ENCODE assay signal across 40 mouse cellular contexts in the genomic region with DNA sequence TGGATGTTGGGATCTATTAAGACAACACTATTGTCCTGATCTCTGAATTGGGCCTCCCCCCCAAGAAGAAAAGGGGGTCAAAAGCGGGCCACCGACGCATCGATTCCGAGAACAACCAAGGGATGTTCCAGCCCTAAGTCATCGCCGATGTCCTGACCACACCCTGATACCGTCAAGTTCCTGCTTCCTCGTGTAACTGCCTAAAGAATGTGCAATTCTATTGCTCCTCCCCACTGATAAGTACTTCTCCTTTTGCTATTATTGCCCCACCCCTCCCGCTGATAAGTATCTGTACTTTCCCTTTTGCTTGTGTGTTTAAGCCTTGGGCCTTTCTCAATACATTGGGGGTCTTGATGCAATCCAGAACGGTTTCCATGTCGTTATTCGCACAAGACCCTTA. TPM values are rescaled to one million over a fixed set of nuclear protein-coding genes. Genes with fewer than 3 reads are reported as not detected.
"Had no signal": no experiment of that assay in that cellular context is flagged by ENCODE, and none has a peak within 500 bp of the region (broad histone marks: within the 10 kb centered on the region; RNA-seq: fewer than 3 reads in every experiment).

No protein-coding gene starts in this region.

RNA-seq across cellular contexts. Expression of gene Aspa, which starts 8.3 kb away (rescaled TPM):
- polyA plus RNA-seq: inflammation-experienced regulatory T-cells, adult 6 months had no signal

RNA-seq across cellular contexts. Expression of gene Gm49340, which starts 8.5 kb away (rescaled TPM):
- total RNA-seq: heart, postnatal 10 days; heart, postnatal 14 days; heart, postnatal 25 days; heart, postnatal 36 days; heart, postnatal 4 days; hematopoietic stem cell, adult 5-6 weeks; hindbrain, postnatal 0 days; layer of hippocampus, adult 18-20 months; layer of hippocampus, adult 2 months; layer of hippocampus, adult 8-10 months; layer of hippocampus, postnatal 10 days; layer of hippocampus, postnatal 14 days; layer of hippocampus, postnatal 25 days; layer of hippocampus, postnatal 36 days; left cerebral cortex, adult 18-20 months; left cerebral cortex, adult 2 months; left cerebral cortex, adult 8-10 months had no signal
- polyA plus RNA-seq: heart, embryonic 13.5 days; heart, embryonic 14.5 days; heart, embryonic 15.5 days; heart, embryonic 16.5 days; heart, postnatal 0 days; hindbrain, embryonic 10.5 days; hindbrain, embryonic 11.5 days; hindbrain, embryonic 12.5 days; hindbrain, embryonic 13.5 days; hindbrain, embryonic 14.5 days; hindbrain, embryonic 15.5 days; hindbrain, embryonic 16.5 days; hindbrain, postnatal 0 days; inflammation-experienced regulatory T-cells, adult 6 months; intestine, embryonic 14.5 days; intestine, embryonic 15.5 days; intestine, embryonic 16.5 days; intestine, postnatal 0 days; kidney, adult 2 months; kidney, embryonic 14.5 days; kidney, embryonic 15.5 days; kidney, embryonic 16.5 days; kidney, postnatal 0 days had no signal

RNA-seq across cellular contexts. Expression of gene Spata22, which starts 8.5 kb away (rescaled TPM):
- total RNA-seq: heart, postnatal 10 days; heart, postnatal 14 days; heart, postnatal 25 days; heart, postnatal 36 days; heart, postnatal 4 days; hematopoietic stem cell, adult 5-6 weeks; hindbrain, postnatal 0 days; layer of hippocampus, adult 18-20 months; layer of hippocampus, adult 2 months; layer of hippocampus, postnatal 10 days; layer of hippocampus, postnatal 14 days; layer of hippocampus, postnatal 25 days; layer of hippocampus, postnatal 36 days; left cerebral cortex, adult 18-20 months; left cerebral cortex, adult 2 months; left cerebral cortex, adult 8-10 months had no signal
- polyA plus RNA-seq: heart, embryonic 13.5 days; heart, embryonic 14.5 days; heart, embryonic 15.5 days; heart, embryonic 16.5 days; heart, postnatal 0 days; hindbrain, embryonic 10.5 days; hindbrain, embryonic 11.5 days; hindbrain, embryonic 12.5 days; hindbrain, embryonic 13.5 days; hindbrain, embryonic 14.5 days; hindbrain, embryonic 15.5 days; inflammation-experienced regulatory T-cells, adult 6 months; intestine, embryonic 14.5 days; kidney, adult 2 months; large intestine, adult 2 months had no signal

RNA-seq across cellular contexts. Expression of gene Olfr20, which starts 29.5 kb away (rescaled TPM):
- total RNA-seq: heart, postnatal 10 days; heart, postnatal 14 days; heart, postnatal 25 days; heart, postnatal 36 days; heart, postnatal 4 days; hematopoietic stem cell, adult 5-6 weeks; hindbrain, postnatal 0 days; layer of hippocampus, adult 18-20 months; layer of hippocampus, adult 2 months; layer of hippocampus, adult 8-10 months; layer of hippocampus, postnatal 10 days; layer of hippocampus, postnatal 14 days; layer of hippocampus, postnatal 25 days; layer of hippocampus, postnatal 36 days; left cerebral cortex, adult 18-20 months; left cerebral cortex, adult 2 months; left cerebral cortex, adult 8-10 months had no signal
- polyA plus RNA-seq: heart, embryonic 13.5 days; heart, embryonic 14.5 days; heart, embryonic 15.5 days; heart, embryonic 16.5 days; heart, postnatal 0 days; hindbrain, embryonic 10.5 days; hindbrain, embryonic 11.5 days; hindbrain, embryonic 12.5 days; hindbrain, embryonic 13.5 days; hindbrain, embryonic 14.5 days; hindbrain, embryonic 15.5 days; hindbrain, embryonic 16.5 days; hindbrain, postnatal 0 days; inflammation-experienced regulatory T-cells, adult 6 months; intestine, embryonic 14.5 days; intestine, embryonic 15.5 days; intestine, embryonic 16.5 days; intestine, postnatal 0 days; kidney, adult 2 months; kidney, embryonic 14.5 days; kidney, embryonic 15.5 days; kidney, embryonic 16.5 days; kidney, postnatal 0 days; large intestine, adult 2 months had no signal

RNA-seq across cellular contexts. Expression of gene Olfr376, which starts 50.0 kb away (rescaled TPM):
- total RNA-seq: heart, postnatal 10 days; heart, postnatal 14 days; heart, postnatal 25 days; heart, postnatal 36 days; heart, postnatal 4 days; hematopoietic stem cell, adult 5-6 weeks; hindbrain, postnatal 0 days; layer of hippocampus, adult 18-20 months; layer of hippocampus, adult 2 months; layer of hippocampus, adult 8-10 months; layer of hippocampus, postnatal 10 days; layer of hippocampus, postnatal 14 days; layer of hippocampus, postnatal 25 days; layer of hippocampus, postnatal 36 days; left cerebral cortex, adult 18-20 months; left cerebral cortex, adult 2 months; left cerebral cortex, adult 8-10 months had no signal
- polyA plus RNA-seq: heart, embryonic 13.5 days; heart, embryonic 14.5 days; heart, embryonic 15.5 days; heart, embryonic 16.5 days; heart, postnatal 0 days; hindbrain, embryonic 10.5 days; hindbrain, embryonic 11.5 days; hindbrain, embryonic 12.5 days; hindbrain, embryonic 13.5 days; hindbrain, embryonic 14.5 days; hindbrain, embryonic 15.5 days; hindbrain, embryonic 16.5 days; hindbrain, postnatal 0 days; inflammation-experienced regulatory T-cells, adult 6 months; intestine, embryonic 14.5 days; intestine, embryonic 15.5 days; intestine, embryonic 16.5 days; intestine, postnatal 0 days; kidney, adult 2 months; kidney, embryonic 14.5 days; kidney, embryonic 15.5 days; kidney, embryonic 16.5 days; kidney, postnatal 0 days; large intestine, adult 2 months had no signal
